ENCODE assay signal across 8 mouse cellular contexts in genomic region chr6:67300710-67301163, GRCm38 (mm10).
A peak's percentile ranks its signal among the peaks of the same experiment; 100 is the strongest.
DNase-seq lines count a peak whose midpoint lies in the region; ATAC-seq and TF ChIP-seq lines count a peak whose summit lies in the region.

No protein-coding gene starts in this region.

- DNase-seq in heart, postnatal 36 days = no peak
- DNase-seq in NIH3T3 (ENCODE audit: low read depth) = peak; percentile 26
- DNase-seq in fat pad, adult 2 months (ENCODE audit: extremely low read depth, low read depth, low spot score) = peak; percentile 70
- DNase-seq in liver, postnatal 0 days = no peak
- no peak for DNase-seq in cerebellum, postnatal 4 days (ENCODE audit: low spot score in 2 of 2)

- H3K4me1 ChIP-seq in heart, embryonic 15.5 days (replicated peaks) = peaks cover 20% of the 10 kb centered on the region
- H3K4me1 ChIP-seq in liver, postnatal 0 days (ENCODE audit: insufficient read depth) = peaks cover 6% of the 10 kb centered on the region
- no peaks in the 10 kb centered on the region for H3K4me1 ChIP-seq in midbrain, embryonic 16.5 days (ENCODE audit: control insufficient read depth, insufficient read depth, low read length)

- no peak; the same call in 1 of the 2 replicates for ATAC-seq in heart, embryonic 15.5 days (replicated peaks; ENCODE audit: insufficient number of reproducible peaks, insufficient read depth, low FRiP score, low read depth)
- peak; percentile 74 for ATAC-seq in liver, postnatal 0 days
- ATAC-seq in megakaryocyte, adult 5-6 weeks (ENCODE audit: poor library complexity, severe bottlenecking) = no peak
- ATAC-seq in midbrain, embryonic 16.5 days = no peak

- H3K4me2 ChIP-seq in heart, embryonic 15.5 days = no peak overlapping the region
- H3K4me2 ChIP-seq in liver, postnatal 0 days (ENCODE audit: low read depth, low read length) = no peak overlapping the region
- no peak overlapping the region for H3K4me2 ChIP-seq in midbrain, embryonic 16.5 days (ENCODE audit: low read length)

- no peak for TF ChIP-seq CTCF in liver, postnatal 0 days (IDR thresholded peaks at IDR 0.05; ENCODE audit: low read depth)

- H3K27ac ChIP-seq in heart, embryonic 15.5 days = peak overlapping the region; percentile 16; the same call in 1 of the 2 replicates
- H3K27ac ChIP-seq in liver, postnatal 0 days (ENCODE audit: low read depth) = peak overlapping the region; percentile 37; the same call in 1 of the 2 replicates
- H3K27ac ChIP-seq in midbrain, embryonic 16.5 days (ENCODE audit: low read length) = no peak overlapping the region

- H3K27me3 ChIP-seq in heart, embryonic 15.5 days = no peaks in the 10 kb centered on the region
- no peaks in the 10 kb centered on the region for H3K27me3 ChIP-seq in liver, postnatal 0 days (ENCODE audit: insufficient read depth, low read length)
- no peaks in the 10 kb centered on the region for H3K27me3 ChIP-seq in midbrain, embryonic 16.5 days (ENCODE audit: control insufficient read depth, insufficient read depth, low read depth, low read length)

- TF ChIP-seq EP300 in liver, postnatal 0 days (IDR thresholded peaks at IDR 0.05; ENCODE audit: low read depth) = no peak

- no peak overlapping the region for H3K4me3 ChIP-seq in heart, embryonic 15.5 days
- H3K4me3 ChIP-seq in liver, postnatal 0 days (ENCODE audit: low read depth, low read length) = no peak overlapping the region
- no peak overlapping the region for H3K4me3 ChIP-seq in midbrain, embryonic 16.5 days (ENCODE audit: low read depth, low read length)

- H3K9ac ChIP-seq in heart, embryonic 15.5 days = no peak overlapping the region
- H3K9ac ChIP-seq in liver, postnatal 0 days (replicated peaks) = no peak overlapping the region
- H3K9ac ChIP-seq in midbrain, embryonic 16.5 days (ENCODE audit: low read depth, low read length) = no peak overlapping the region

- intact Hi-C loops in heart, postnatal 36 days (cut with DNase I) = no loop called here

- no peaks in the 10 kb centered on the region for H3K9me3 ChIP-seq in heart, embryonic 15.5 days (replicated peaks)
- H3K9me3 ChIP-seq in liver, postnatal 0 days (ENCODE audit: low read length) = no peaks in the 10 kb centered on the region
- H3K9me3 ChIP-seq in midbrain, embryonic 16.5 days (replicated peaks; ENCODE audit: control insufficient read depth, low read length, poor library complexity, severe bottlenecking) = no peaks in the 10 kb centered on the region

- H3K36me3 ChIP-seq in heart, embryonic 15.5 days = no peaks in the 10 kb centered on the region
- no peaks in the 10 kb centered on the region for H3K36me3 ChIP-seq in liver, postnatal 0 days (replicated peaks; ENCODE audit: insufficient read depth, low read length)
- no peaks in the 10 kb centered on the region for H3K36me3 ChIP-seq in midbrain, embryonic 16.5 days (ENCODE audit: control insufficient read depth, insufficient read depth, low read length)

- WGBS in heart, embryonic 15.5 days = 40% methylated on average over 6 of the region's 6 CpGs
- 50% methylated on average over 6 of the region's 6 CpGs for WGBS in liver, postnatal 0 days (ENCODE audit: insufficient replicate concordance)
- 45% methylated on average over 6 of the region's 6 CpGs for WGBS in midbrain, embryonic 16.5 days

Comparison
In these comparisons a context has a peak if more than half of its experiments do, and no peak if none do; other contexts are left out.
1. DNase-seq: peak in NIH3T3 (single experiment) and fat pad, adult 2 months (single experiment); none in heart, postnatal 36 days (0 of 2), liver, postnatal 0 days (single experiment) and cerebellum, postnatal 4 days (0 of 2).